Mouse (Mus musculus): ENCODE data around the gene Lclat1.

The Lclat1 gene

GRCm38 (mm10) chr17:73210960-73211531 is 103.3 kb downstream of the Lclat1 start:
- no peak for DNase-seq

GRCm38 (mm10) chr17:73212754-73213153 is 105.0 kb downstream of the Lclat1 start:
- no peak for DNase-seq

GRCm38 (mm10) chr17:73213187-73213586 is 105.4 kb downstream of the Lclat1 start:
- DNase-seq, result no peak

GRCm38 (mm10) chr17:73213677-73214076 is 105.9 kb downstream of the Lclat1 start:
- DNase-seq, result no peak

GRCm38 (mm10) chr17:73217274-73217673 is 109.5 kb downstream of the Lclat1 start:
- DNase-seq, result no peak

GRCm38 (mm10) chr17:73220746-73221145 is 113.0 kb downstream of the Lclat1 start:
- no peak for DNase-seq

GRCm38 (mm10) chr17:73222077-73222476 is 114.3 kb downstream of the Lclat1 start:
- no peak for DNase-seq

- DNase-seq, result no peak
Measured at GRCm38 (mm10) chr17:73225442-73225841, 117.7 kb downstream of the Lclat1 start.

- peak; percentile 19 for DNase-seq
Measured at GRCm38 (mm10) chr17:73225996-73226395, 118.2 kb downstream of the Lclat1 start.

GRCm38 (mm10) chr17:73226595-73226994 is 118.8 kb downstream of the Lclat1 start:
- DNase-seq, result no peak

GRCm38 (mm10) chr17:73227361-73227760 is 119.6 kb downstream of the Lclat1 start:
- no peak for DNase-seq

- DNase-seq, result no peak
Measured at GRCm38 (mm10) chr17:73229445-73230155, 121.8 kb downstream of the Lclat1 start.

GRCm38 (mm10) chr17:73230340-73230989 is 122.7 kb downstream of the Lclat1 start:
- DNase-seq, result no peak

- DNase-seq, result no peak
Measured at GRCm38 (mm10) chr17:73231337-73231736, 123.6 kb downstream of the Lclat1 start.

- no peak for DNase-seq
Measured at GRCm38 (mm10) chr17:73232593-73232992, 124.8 kb downstream of the Lclat1 start.

GRCm38 (mm10) chr17:73233975-73234374 is 126.2 kb downstream of the Lclat1 start:
- no peak for DNase-seq

- DNase-seq, result no peak
Measured at GRCm38 (mm10) chr17:73237178-73237853, 129.5 kb downstream of the Lclat1 start.

GRCm38 (mm10) chr17:73238501-73238900 is 130.7 kb downstream of the Lclat1 start:
- no peak for DNase-seq

- DNase-seq, result no peak
Measured at GRCm38 (mm10) chr17:73241085-73241848, 133.5 kb downstream of the Lclat1 start.

GRCm38 (mm10) chr17:73243676-73244075 is 135.9 kb downstream of the Lclat1 start:
- DNase-seq, result no peak

- DNase-seq, result no peak
Measured at GRCm38 (mm10) chr17:73244596-73244995, 136.8 kb downstream of the Lclat1 start.

- DNase-seq, result no peak
Measured at GRCm38 (mm10) chr17:73245089-73245684, 137.4 kb downstream of the Lclat1 start.

All from kidney, postnatal 10 days (tissue).